Mouse (Mus musculus): ENCODE results near the gene Hpcal1.

DNA sequence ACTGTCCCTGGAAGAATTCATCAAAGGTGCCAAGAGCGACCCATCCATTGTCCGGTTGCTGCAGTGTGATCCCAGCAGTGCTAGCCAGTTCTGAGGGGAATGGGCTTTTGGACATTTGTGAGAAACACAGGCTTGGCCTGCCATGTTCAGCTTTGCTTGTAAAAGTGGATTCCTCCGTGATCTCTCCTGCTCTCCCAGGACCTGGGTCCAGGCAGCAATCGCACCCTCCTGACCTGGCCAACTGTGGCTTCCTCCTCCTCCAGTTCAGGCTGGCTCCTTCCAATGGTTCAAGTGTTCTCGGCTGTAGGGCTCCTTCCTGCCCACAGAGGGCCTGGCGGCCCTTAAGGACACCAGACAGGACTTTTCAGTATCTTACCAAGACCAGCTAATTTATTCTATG is 100.5 kb downstream of the Hpcal1 start:
- TF ChIP-seq CHD2 (IDR thresholded peaks at IDR 0.05; ENCODE audit: low read depth, low read length) (no peak), ZNF384 (IDR thresholded peaks at IDR 0.05; ENCODE audit: low read depth, low read length) (no peak), ZC3H11A (IDR thresholded peaks at IDR 0.05; ENCODE audit: borderline replicate concordance, low read depth, low read length) (no peak), MAFK (IDR thresholded peaks at IDR 0.05; ENCODE audit: insufficient read depth, low read depth, low read length) (no peak), HCFC1 (IDR thresholded peaks at IDR 0.05; ENCODE audit: borderline replicate concordance, insufficient read depth, low read length) (no peak)

Data from ES-E14 (cell line).